Mouse (Mus musculus) urinary bladder, adult 2 months (tissue): Measurements from ENCODE around the gene Gm4763. TPM values are rescaled to one million over a fixed set of nuclear protein-coding genes. Genes with fewer than 3 reads are reported as not detected.

ENCODE experiments used
- polyA plus RNA-seq: library from polyadenylated mRNA; depleted of rRNA; stranded (reverse); fragments of >200 nt; gene quantifications from 2 replicates; pipeline ENCODE4 v1.2.3, GENCODE M21; 2012; rRNA removed

Gm4763 gene
- polyA plus RNA-seq, 1 experiment, result not detected

Other genes with a start within 250 kb of the Gm4763 start
- gene Cadm4, start 244.9 kb downstream of the Gm4763 start, polyA plus RNA-seq, result 10.0 and 19.2 TPM in 2 replicates
- gene Zfp428, start 219.9 kb downstream of the Gm4763 start, polyA plus RNA-seq, result 10.0 and 10.7 TPM in 2 replicates
- not detected in 2 replicates for gene AC161166.1, start 214.5 kb downstream of the Gm4763 start, polyA plus RNA-seq
- 10.8 and 12.4 TPM in 2 replicates for gene Irgq, start 196.2 kb downstream of the Gm4763 start, polyA plus RNA-seq
- 0.10 and 0.21 TPM in 2 replicates for gene Pinlyp, start 180.8 kb downstream of the Gm4763 start, polyA plus RNA-seq
- gene Xrcc1, start 180.6 kb downstream of the Gm4763 start, polyA plus RNA-seq, result 32.5 and 33.5 TPM in 2 replicates
- gene Ethe1, start 139.4 kb downstream of the Gm4763 start, polyA plus RNA-seq, result 59.0 and 67.0 TPM in 2 replicates
- gene Zfp575, start 139.3 kb downstream of the Gm4763 start, polyA plus RNA-seq, result 0.44 and 0.83 TPM in 2 replicates
- 6.8 and 7.9 TPM in 2 replicates for gene Phldb3, start 116.1 kb downstream of the Gm4763 start, polyA plus RNA-seq
- 47.0 and 53.2 TPM in 2 replicates for gene Lypd3, start 90.4 kb downstream of the Gm4763 start, polyA plus RNA-seq
- gene Tex101, start 50.2 kb downstream of the Gm4763 start, polyA plus RNA-seq, result not detected in 2 replicates
- not detected in 2 replicates for gene BC049730, start 17.7 kb downstream of the Gm4763 start, polyA plus RNA-seq
- gene Cd177, start 33.4 kb upstream of the Gm4763 start, polyA plus RNA-seq, result 0.04 and 0.07 TPM in 2 replicates
- gene Ceacam10, start 50.3 kb upstream of the Gm4763 start, polyA plus RNA-seq, result not detected in 2 replicates
- gene Gm9844, start 135.3 kb upstream of the Gm4763 start, polyA plus RNA-seq, result 10.7 and 12.1 TPM in 2 replicates
- gene Lypd4, start 143.0 kb upstream of the Gm4763 start, polyA plus RNA-seq, result not detected in 2 replicates
- not detected in 2 replicates for gene Dmrtc2, start 143.1 kb upstream of the Gm4763 start, polyA plus RNA-seq
- 1,077 and 1,084 TPM in 2 replicates for gene Rps19, start 157.5 kb upstream of the Gm4763 start, polyA plus RNA-seq
- gene Cd79a, start 170.5 kb upstream of the Gm4763 start, polyA plus RNA-seq, result 0.65 and 0.74 TPM in 2 replicates
- gene Arhgef1, start 176.0 kb upstream of the Gm4763 start, polyA plus RNA-seq, result 174 and 180 TPM in 2 replicates
- not detected in 2 replicates for gene Gm4881, start 217.6 kb upstream of the Gm4763 start, polyA plus RNA-seq
- 367 and 429 TPM in 2 replicates for gene Rabac1, start 245.8 kb upstream of the Gm4763 start, polyA plus RNA-seq